Mouse (Mus musculus): ENCODE data around the gene Olfr655. TPM values are rescaled to one million over a fixed set of nuclear protein-coding genes. Genes with fewer than 3 reads are reported as not detected.

The Olfr655 gene
- 0.10 TPM in 1 of 2 replicates, not detected in the other for polyA plus RNA-seq (2012; rRNA removed)

GRCm38 (mm10) chr7:104601679-104602078 lies at the start of gene Olfr655:
Gene Olfr655 (minus strand): TSS chr7:104601779.

DNA sequence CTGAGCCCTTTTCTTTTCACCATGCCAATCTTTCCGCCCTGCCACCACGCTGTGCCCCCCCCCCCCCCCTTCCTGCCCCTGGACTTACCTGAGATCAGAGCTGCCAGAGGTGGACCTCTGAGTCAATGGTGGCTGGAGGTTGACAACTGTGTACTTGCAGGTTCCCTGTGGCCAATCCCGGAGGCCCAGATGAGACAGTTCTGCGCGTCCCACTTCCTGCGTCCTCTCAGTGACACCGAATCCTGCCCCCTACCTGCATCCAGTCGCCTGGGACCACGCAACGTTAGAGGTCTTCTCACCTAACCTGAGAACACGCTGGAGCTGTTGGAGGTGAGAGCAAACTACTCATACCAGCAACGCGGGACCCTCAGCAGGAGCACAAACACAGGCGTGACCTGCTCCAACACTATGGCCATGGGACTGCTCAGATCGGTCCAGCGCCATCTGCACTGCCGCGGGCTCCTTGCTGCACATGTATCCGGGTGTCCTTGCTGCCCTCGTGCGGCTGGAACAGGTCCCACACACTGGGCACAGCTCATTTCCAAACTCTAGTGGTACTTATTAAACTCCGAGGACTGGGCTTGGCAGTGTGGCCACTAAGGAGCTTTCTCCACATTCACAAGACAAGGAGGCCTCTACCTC lies 45.4 kb upstream of the Olfr655 start, which contains the start of gene Olfr658:
Olfr658 (minus strand) TSS at position 465 of the 642 bp plus-strand sequence.

GRCm38 (mm10) chr7:104624494-104624893 lies 22.9 kb upstream of the Olfr655 start, which contains the start of gene Olfr657:
Gene Olfr657 (plus strand): TSS chr7:104624794.

DNA sequence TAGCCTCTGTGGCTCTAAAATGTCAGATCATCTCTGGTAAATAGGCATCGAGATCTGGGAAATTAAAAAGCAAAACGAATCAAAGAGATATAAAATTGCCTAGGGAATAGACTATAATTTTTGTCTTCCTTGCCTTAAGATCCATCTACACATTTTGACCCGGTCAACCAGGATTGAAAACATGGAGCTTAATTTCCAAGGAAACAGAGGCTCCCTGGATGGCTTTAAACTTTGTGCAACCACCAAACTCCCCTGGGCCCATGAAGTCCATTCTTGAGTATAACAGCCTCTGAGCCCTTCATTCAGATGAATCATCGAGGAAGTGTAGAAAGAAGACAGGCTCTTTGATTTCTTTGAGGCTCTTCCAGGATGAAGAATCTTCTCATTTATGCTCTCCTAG lies 12.1 kb upstream of the Olfr655 start, which contains the start of gene Olfr656:
Olfr656 (plus strand) TSS at position 301 of the 400 bp plus-strand sequence.

GRCm38 (mm10) chr7:104586725-104587124 lies 14.9 kb downstream of the Olfr655 start, which contains the start of gene Olfr654:
Gene Olfr654 (plus strand): TSS chr7:104587025.

DNA sequence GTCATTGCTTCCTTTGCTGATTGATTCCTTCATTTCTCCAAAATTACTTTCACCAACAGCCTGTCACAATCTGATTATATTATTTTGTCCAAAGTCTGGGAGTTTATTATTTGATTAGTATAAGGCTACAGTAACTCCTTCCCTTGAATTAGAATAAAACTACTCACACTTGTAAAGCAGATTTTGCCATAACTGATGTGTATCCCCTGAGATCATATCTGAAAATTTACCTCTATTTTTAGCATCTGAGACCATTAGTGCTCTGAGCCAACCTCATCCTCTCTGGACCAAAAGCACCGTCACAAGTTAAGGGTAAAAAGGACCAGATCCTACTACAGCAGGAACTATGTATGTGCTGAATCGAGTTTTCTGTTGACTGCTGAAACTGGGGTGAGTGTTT lies 24.6 kb downstream of the Olfr655 start, which contains the start of gene Olfr653:
Olfr653 (plus strand) TSS at position 301 of the 400 bp plus-strand sequence.

DNA sequence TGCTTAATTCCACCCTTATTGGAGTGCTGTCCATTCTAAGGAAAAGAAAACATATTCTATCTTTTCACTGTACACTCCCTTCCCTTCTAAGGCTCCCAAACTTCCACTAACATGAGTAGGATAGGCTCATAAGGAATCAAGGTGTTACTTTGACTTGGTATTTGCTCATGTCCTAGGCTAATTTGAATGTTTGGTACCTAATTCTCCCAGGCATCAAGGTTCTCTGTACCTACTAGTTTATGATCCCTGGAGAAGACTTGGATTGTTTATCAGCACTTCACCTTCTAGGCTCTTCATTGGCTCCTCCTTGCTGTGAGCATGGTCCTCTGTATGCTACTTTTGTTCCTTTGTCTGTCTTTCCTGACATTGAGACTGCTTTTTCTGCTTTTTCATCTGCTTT lies 41.0 kb downstream of the Olfr655 start, which contains the start of gene Olfr652:
Olfr652 (plus strand) TSS at position 301 of the 400 bp plus-strand sequence.

GRCm38 (mm10) chr7:104549833-104550232 lies 51.7 kb downstream of the Olfr655 start, which contains the start of gene Olfr651:
Gene Olfr651 (plus strand): TSS chr7:104550133.

Other genes starting within 250 kb of the Olfr655 start
- 1.7 and 1.9 TPM in 2 replicates for gene Trim12c, start 248.4 kb downstream of the Olfr655 start, polyA plus RNA-seq (2012; rRNA removed)
- gene Trim30b, start 231.9 kb downstream of the Olfr655 start, polyA plus RNA-seq (2012; rRNA removed), result 0.05 TPM in 1 of 2 replicates, not detected in the other
- 0.05 and 0.08 TPM in 2 replicates for gene Trim30c, start 200.9 kb downstream of the Olfr655 start, polyA plus RNA-seq (2012; rRNA removed)
- 1.3 and 1.9 TPM in 2 replicates for gene Trim30a, start 136.6 kb downstream of the Olfr655 start, polyA plus RNA-seq (2012; rRNA removed)
- 0.74 and 0.91 TPM in 2 replicates for gene Trim30d, start 93.9 kb downstream of the Olfr655 start, polyA plus RNA-seq (2012; rRNA removed)
- not detected in 2 replicates for gene Olfr651, start 51.6 kb downstream of the Olfr655 start, polyA plus RNA-seq (2012; rRNA removed)
- not detected in 2 replicates for gene Olfr652, start 40.9 kb downstream of the Olfr655 start, polyA plus RNA-seq (2012; rRNA removed)
- gene Olfr653, start 24.5 kb downstream of the Olfr655 start, polyA plus RNA-seq (2012; rRNA removed), result not detected in 2 replicates
- not detected in 2 replicates for gene Olfr654, start 14.8 kb downstream of the Olfr655 start, polyA plus RNA-seq (2012; rRNA removed)
- gene Olfr656, start 12.2 kb upstream of the Olfr655 start, polyA plus RNA-seq (2012; rRNA removed), result not detected in 2 replicates
- gene Olfr657, start 23.0 kb upstream of the Olfr655 start, polyA plus RNA-seq (2012; rRNA removed), result not detected in 2 replicates
- 0.09 and 0.15 TPM in 2 replicates for gene Olfr658, start 45.5 kb upstream of the Olfr655 start, polyA plus RNA-seq (2012; rRNA removed)
- gene Olfr659, start 65.0 kb upstream of the Olfr655 start, polyA plus RNA-seq (2012; rRNA removed), result not detected in 2 replicates
- gene Olfr661, start 84.7 kb upstream of the Olfr655 start, polyA plus RNA-seq (2012; rRNA removed), result not detected in 2 replicates
- gene Usp17le, start 175.7 kb upstream of the Olfr655 start, polyA plus RNA-seq (2012; rRNA removed), result not detected in 2 replicates
- gene Usp17lb, start 240.8 kb upstream of the Olfr655 start, polyA plus RNA-seq (2012; rRNA removed), result not detected in 2 replicates

Data from central nervous system, embryonic 18 days (tissue).